Mouse (Mus musculus): ENCODE data around the gene Usp53.

DNA sequence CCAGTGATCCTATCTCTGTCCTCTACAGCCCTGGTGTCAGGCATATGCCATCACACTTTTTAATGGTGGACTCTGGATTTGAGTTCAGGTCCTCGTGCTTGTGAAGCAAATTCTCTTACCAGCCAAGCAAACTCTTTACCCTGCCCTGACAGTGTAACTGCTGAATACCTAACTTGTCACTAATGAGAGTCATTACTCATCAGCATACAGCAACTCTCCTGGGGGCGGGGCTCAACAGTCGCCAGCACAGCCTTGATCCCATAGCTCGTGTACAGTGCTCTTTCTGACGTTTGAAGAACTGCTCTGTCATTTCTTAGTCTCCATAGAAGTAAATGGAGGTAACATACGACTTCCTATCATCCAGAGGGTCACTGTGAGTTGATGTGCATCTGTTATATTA lies 86.1 kb downstream of the Usp53 start:
- TF ChIP-seq POLR2A (IDR thresholded peaks at IDR 0.05; ENCODE audit: insufficient read depth, low read length) (no peak), CTCF (IDR thresholded peaks at IDR 0.05; ENCODE audit: low read depth, low read length) (no peak), EP300 (IDR thresholded peaks at IDR 0.05; ENCODE audit: insufficient read depth, low read depth, low read length) (no peak)
